ENCODE assay signal across 25 mouse cellular contexts in the genomic region with DNA sequence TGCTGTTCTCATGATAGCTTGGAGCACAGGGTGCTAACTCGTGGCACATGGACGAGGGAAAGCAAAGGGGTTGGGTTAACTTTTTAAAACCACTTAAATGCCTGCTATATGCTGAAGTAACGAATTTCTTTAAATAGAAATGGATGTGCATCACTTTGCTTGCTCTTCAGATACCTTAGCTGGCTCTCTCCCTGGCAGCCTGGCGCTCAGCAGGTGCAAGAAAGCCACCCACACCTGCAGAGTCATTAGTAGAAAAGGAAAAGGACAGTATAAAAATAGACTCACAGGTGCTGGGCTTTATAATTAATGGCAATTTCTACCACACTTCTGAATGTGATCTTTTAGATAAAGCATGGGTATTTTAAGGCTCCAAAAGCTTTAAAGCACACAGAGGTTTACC.
"Had no signal": no experiment of that assay in that cellular context is flagged by ENCODE, and none has a peak within 500 bp of the region (broad histone marks: within the 10 kb centered on the region; RNA-seq: fewer than 3 reads in every experiment).

No protein-coding gene starts in this region.

- H3K4me3 ChIP-seq: heart, embryonic 10.5 days; heart, embryonic 13.5 days; heart, embryonic 15.5 days; hindbrain, embryonic 13.5 days; hindbrain, embryonic 15.5 days; kidney, embryonic 15.5 days; limb, embryonic 13.5 days; limb, embryonic 15.5 days; liver, embryonic 12.5 days had no signal

- DNase-seq: gastrocnemius, postnatal 10 days; gastrocnemius, postnatal 25 days; heart, adult 18-20 months; heart, postnatal 14 days; heart, postnatal 36 days; kidney, adult 11 months; kidney, adult 2 months; kidney, adult 9 months; kidney, postnatal 14 days; kidney, postnatal 36 days; layer of hippocampus, adult 9-11 months; layer of hippocampus, postnatal 36 days; left cerebral cortex, postnatal 4 days had no signal

- H3K27ac ChIP-seq: heart, embryonic 10.5 days; heart, embryonic 13.5 days; heart, embryonic 15.5 days; hindbrain, embryonic 13.5 days; hindbrain, embryonic 15.5 days; hindbrain, postnatal 0 days; kidney, embryonic 15.5 days; kidney, postnatal 0 days; limb, embryonic 13.5 days; limb, embryonic 15.5 days; liver, embryonic 12.5 days; liver, embryonic 14.5 days had no signal
